Mouse (Mus musculus) CH12.LX (cell line): ENCODE data around the gene Dusp14. TPM values are rescaled to one million over a fixed set of nuclear protein-coding genes. Genes with fewer than 3 reads are reported as not detected.

ENCODE experiments used
- DNase-seq: peaks from one replicate; pipeline ENCODE4 v3.0.0-alpha.2; 2013; ENCODE audit errors: extremely low read depth
- H3K27ac ChIP-seq: 2 replicates; pipeline ENCODE4 v1.5.1; 2012; ENCODE audit warnings: low read depth, mild to moderate bottlenecking, control low read depth, moderate library complexity; ENCODE audit not compliant: insufficient read depth
- H3K27me3 ChIP-seq: replicated peaks from 2 replicates; pipeline ENCODE3; 2012; ENCODE audit warnings: inconsistent platforms
- H3K36me3 ChIP-seq, 2 experiments: replicated peaks in 1 of 2; 2 replicates each; pipeline versions ENCODE3 to v1.6.1; 2012; ENCODE audit warnings: inconsistent platforms in 1 of 2, low read length in 1 of 2, mild to moderate bottlenecking in 1 of 2, mixed read lengths in 1 of 2, moderate library complexity in 1 of 2; ENCODE audit not compliant: control insufficient read depth in 1 of 2, insufficient read depth in 1 of 2
- H3K4me1 ChIP-seq, 2 experiments: 2 replicates each; pipeline ENCODE4 v1.6.1; 2012; ENCODE audit warnings: inconsistent platforms in 1 of 2, moderate library complexity in 1 of 2; ENCODE audit not compliant: insufficient read depth in 2 of 2, control insufficient read depth in 1 of 2
- H3K4me2 ChIP-seq: 2 replicates; pipeline ENCODE4 v1.6.1; 2012; ENCODE audit warnings: low read depth, mild to moderate bottlenecking, control low read depth; ENCODE audit not compliant: poor library complexity, insufficient read depth, severe bottlenecking
- H3K4me3 ChIP-seq, 3 experiments: fragments of 150-350 bp in 1 of 3; sonication (generic) in 1 of 3; replicated peaks in 1 of 3; 2 replicates each; pipeline versions ENCODE3 to v1.5.1; 2011 to 2012; ENCODE audit warnings: low read depth in 2 of 3, low read length in 2 of 3, mild to moderate bottlenecking in 2 of 3, moderate library complexity in 2 of 3, control low read depth in 1 of 3, improper control_type of control experiment in 1 of 3, inconsistent platforms in 1 of 3, mixed read lengths in 1 of 3; ENCODE audit not compliant: poor library complexity in 1 of 3
- H3K79me2 ChIP-seq: replicated peaks from 2 replicates; pipeline ENCODE4 v1.6.1; 2012; ENCODE audit warnings: mild to moderate bottlenecking, moderate library complexity; ENCODE audit not compliant: control insufficient read depth, poor library complexity, insufficient read depth, severe bottlenecking; ENCODE audit errors: extremely low read depth
- H3K9ac ChIP-seq: 2 replicates; pipeline ENCODE4 v1.6.1; 2012; ENCODE audit warnings: low read depth, mild to moderate bottlenecking, control low read depth, moderate library complexity; ENCODE audit not compliant: insufficient read depth
- H3K9me3 ChIP-seq: replicated peaks from 2 replicates; pipeline ENCODE3; 2012; ENCODE audit warnings: low read length, inconsistent platforms, mixed read lengths
- CHD2 ChIP-seq: IDR thresholded peaks from 2 replicates; pipeline ENCODE4 v1.6.1; 2011; ENCODE audit warnings: low read length, improper control_type of control experiment
- CTCF ChIP-seq, 2 experiments: IDR thresholded peaks in 1 of 2; conservative IDR thresholded peaks in 1 of 2; 2 replicates each; pipeline ENCODE4 v1.5.1; 2011 to 2012; ENCODE audit warnings: low read depth in 2 of 2, low read length in 2 of 2, improper control_type of control experiment in 1 of 2, inconsistent platforms in 1 of 2, mild to moderate bottlenecking in 1 of 2, moderate library complexity in 1 of 2
- E2F4 ChIP-seq: IDR thresholded peaks from 2 replicates; pipeline ENCODE4 v1.6.1; 2011; ENCODE audit warnings: low read depth, low read length, improper control_type of control experiment; ENCODE audit not compliant: insufficient replicate concordance
- EP300 ChIP-seq: IDR thresholded peaks from 2 replicates; pipeline ENCODE4 v1.6.1; 2011; ENCODE audit warnings: low read length, improper control_type of control experiment
- HCFC1 ChIP-seq: IDR thresholded peaks from 2 replicates; pipeline ENCODE4 v1.6.1; 2012; ENCODE audit warnings: low read depth, mild to moderate bottlenecking, inconsistent platforms, low read length, improper control_type of control experiment
- IRF4 ChIP-seq: IDR thresholded peaks from 2 replicates; pipeline ENCODE4 v1.6.1; 2014; ENCODE audit warnings: low read depth, mild to moderate bottlenecking, inconsistent platforms, low read length, improper control_type of control experiment
- JUN ChIP-seq: IDR thresholded peaks from 2 replicates; pipeline ENCODE4 v1.6.1; 2011; ENCODE audit warnings: low read depth, mild to moderate bottlenecking, low read length, improper control_type of control experiment, moderate library complexity; ENCODE audit not compliant: insufficient read depth
- MAX ChIP-seq: IDR thresholded peaks from 2 replicates; pipeline ENCODE4 v1.6.1; 2011; ENCODE audit warnings: low read length, improper control_type of control experiment
- MEF2A ChIP-seq: IDR thresholded peaks from 2 replicates; pipeline ENCODE4 v1.6.1; 2014; ENCODE audit warnings: low read depth, mild to moderate bottlenecking, inconsistent platforms, low read length, improper control_type of control experiment, borderline replicate concordance
- MXI1 ChIP-seq: IDR thresholded peaks from 2 replicates; pipeline ENCODE4 v1.6.1; 2011; ENCODE audit warnings: mild to moderate bottlenecking, low read depth, low read length, improper control_type of control experiment
- NELFE ChIP-seq: IDR thresholded peaks from 2 replicates; pipeline ENCODE4 v1.6.1; 2011; ENCODE audit warnings: low read depth, low read length, improper control_type of control experiment
- NRF1 ChIP-seq: IDR thresholded peaks from 2 replicates; pipeline ENCODE4 v1.6.1; 2014; ENCODE audit warnings: low read depth, mild to moderate bottlenecking, inconsistent platforms, low read length, improper control_type of control experiment, moderate library complexity
- PAX5 ChIP-seq: IDR thresholded peaks from 2 replicates; pipeline ENCODE4 v1.6.1; 2012; ENCODE audit warnings: low read length, inconsistent platforms, mixed read lengths
- POLR2A ChIP-seq: IDR thresholded peaks from 2 replicates; pipeline ENCODE4 v1.6.1; 2011; ENCODE audit warnings: low read depth, mild to moderate bottlenecking, improper control_type of control experiment, low read length
- POLR2AphosphoS2 ChIP-seq: IDR thresholded peaks from 2 replicates; pipeline ENCODE4 v1.6.1; 2011; ENCODE audit warnings: low read depth, low read length, improper control_type of control experiment
- RCOR1 ChIP-seq: conservative IDR thresholded peaks from 2 replicates; pipeline ENCODE4 v1.6.1; 2012; ENCODE audit warnings: low read depth, mild to moderate bottlenecking, inconsistent platforms, low read length, improper control_type of control experiment
- SMC3 ChIP-seq: IDR thresholded peaks from 2 replicates; pipeline ENCODE4 v1.6.1; 2011; ENCODE audit warnings: low read depth, low read length, improper control_type of control experiment
- TBP ChIP-seq: conservative IDR thresholded peaks from 2 replicates; pipeline ENCODE4 v1.6.1; 2011; ENCODE audit warnings: low read depth, low read length, improper control_type of control experiment
- TCF12 ChIP-seq: IDR thresholded peaks from 2 replicates; pipeline ENCODE4 v1.6.1; 2014; ENCODE audit warnings: low read depth, mild to moderate bottlenecking, inconsistent platforms, low read length, improper control_type of control experiment
- UBTF ChIP-seq: IDR thresholded peaks from 2 replicates; pipeline ENCODE4 v1.6.1; 2012; ENCODE audit warnings: low read depth, mild to moderate bottlenecking, inconsistent platforms, low read length, improper control_type of control experiment, moderate library complexity
- USF1 ChIP-seq: IDR thresholded peaks from 2 replicates; pipeline ENCODE4 v1.6.1; 2014; ENCODE audit warnings: low read depth, mild to moderate bottlenecking, inconsistent platforms, low read length, improper control_type of control experiment
- USF2 ChIP-seq: conservative IDR thresholded peaks from 2 replicates; pipeline ENCODE4 v1.6.1; 2011; ENCODE audit warnings: low read depth, low read length, improper control_type of control experiment
- ZMIZ1 ChIP-seq: IDR thresholded peaks from 2 replicates; pipeline ENCODE4 v1.6.1; 2012; ENCODE audit warnings: low read depth, mild to moderate bottlenecking, inconsistent platforms, low read length, improper control_type of control experiment
- ZNF384 ChIP-seq: IDR thresholded peaks from 2 replicates; pipeline ENCODE4 v1.6.1; 2012; ENCODE audit warnings: low read depth, low read length, improper control_type of control experiment, inconsistent platforms
- dilution Hi-C: fragments of 300-500 bp; cut with MboI; formaldehyde crosslinking; loops from 2 replicates; pipeline ENCODE4 v1.14.3; 2020; ENCODE audit warnings: low sequenced_read_pairs; ENCODE audit not compliant: extremely low pct_unique_long_range_greater_than_20kb, extremely low pct_ligation_motif_present
- in situ Hi-C: fragments of 300-500 bp; cut with MboI; formaldehyde crosslinking; loops from 3 replicates; pipeline ENCODE4 v1.14.3; 2019; ENCODE audit warnings: low sequenced_read_pairs, low pct_ligation_motif_present, low pct_unique_long_range_greater_than_20kb, mixed read lengths
- polyA plus RNA-seq: library from polyadenylated mRNA; unstranded; fragments of >175 nt; gene quantifications from 2 replicates; pipeline ENCODE4 v1.2.1, GENCODE M21; 2012; ENCODE audit warnings: low read depth; ENCODE audit not compliant: insufficient read length
- total RNA-seq, 2 experiments: library from RNA; depleted of rRNA; stranded (reverse); fragments of 300-350 nt in 1 of 2; fragments of >200 nt in 1 of 2; gene quantifications; 2 replicates each; pipeline ENCODE4 v1.2.3; 2012 to 2014

The Dusp14 gene
- total and polyA plus RNA-seq, 3 experiments = 52.7 to 127 (median 124) TPM

DNA sequence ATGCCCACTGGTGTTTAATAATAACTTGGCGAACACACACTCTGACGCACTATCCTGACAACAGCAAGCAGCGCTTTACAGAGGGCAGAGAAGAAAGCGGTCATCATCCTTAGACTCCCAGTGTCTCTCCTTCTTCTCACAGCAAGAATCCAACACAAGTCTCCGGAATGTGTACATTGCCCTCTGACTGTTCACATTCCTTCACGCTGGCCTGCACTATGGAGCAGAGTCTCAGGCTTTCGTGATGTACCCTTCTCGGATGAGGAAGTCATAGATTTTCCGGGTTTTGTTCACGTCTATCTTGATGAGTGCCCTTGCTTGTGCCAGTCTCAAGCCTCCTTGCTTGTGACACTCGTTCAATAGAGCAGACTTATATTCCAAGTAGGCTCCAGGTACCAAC, 10.3 kb upstream of the Dusp14 start:
- TF ChIP-seq POLR2A (no peak), CTCF (conservative IDR thresholded peaks at IDR 0.05 in 1 of 2, IDR thresholded peaks at IDR 0.05 in 1 of 2; ENCODE audit: low read depth in 2 of 2, low read length in 2 of 2) (no peak), TCF12 (no peak), E2F4 (no peak), RCOR1 (no peak), PAX5 (no peak), JUN (no peak), NRF1 (no peak), NELFE (no peak), IRF4 (no peak), TBP (no peak), ZNF384 (no peak), USF2 (no peak), SMC3 (no peak), MXI1 (no peak), USF1 (no peak), MAX (no peak), ZMIZ1 (no peak)
- peaks cover 4 to 11% of the 10 kb centered on the region in 2 experiments for H3K4me1 ChIP-seq
- no peaks in the 10 kb centered on the region for H3K79me2 ChIP-seq
- H3K9ac ChIP-seq = no peak overlapping the region
- peaks cover 27 to 67% of the 10 kb centered on the region in 2 experiments for H3K36me3 ChIP-seq
- H3K9me3 ChIP-seq = no peaks in the 10 kb centered on the region
- dilution Hi-C loops = no loop called here
- no peak overlapping the region for H3K27ac ChIP-seq
- in situ Hi-C loops = no loop called here
- no peak for DNase-seq
- no peaks in the 10 kb centered on the region for H3K27me3 ChIP-seq
- H3K4me3 ChIP-seq = no peak overlapping the region
- H3K4me2 ChIP-seq = no peak overlapping the region

GRCm38 (mm10) chr11:84078601-84079000, 9.5 kb upstream of the Dusp14 start:
- Histone ChIP-seq H3K9ac (no peak overlapping the region), H3K27me3 (no peaks in the 10 kb centered on the region), H3K36me3 (peaks cover 27 to 59% of the 10 kb centered on the region in 2 experiments), H3K27ac (no peak overlapping the region), H3K79me2 (no peaks in the 10 kb centered on the region), H3K4me2 (no peak overlapping the region), H3K4me3 (no peak overlapping the region), H3K4me1 (peaks cover 9 to 19% of the 10 kb centered on the region in 2 experiments), H3K9me3 (no peaks in the 10 kb centered on the region)
- TF ChIP-seq MXI1 (no peak), TBP (no peak), CHD2 (no peak), USF2 (no peak), MEF2A (no peak), HCFC1 (no peak), IRF4 (no peak), USF1 (no peak), EP300 (no peak), POLR2AphosphoS2 (no peak), UBTF (no peak)
- DNase-seq = no peak
- in situ Hi-C loops (no loop called here), dilution Hi-C loops (no loop called here)
